Mouse (Mus musculus) forebrain, embryonic 14.5 days (tissue): ENCODE data around the gene Ncoa1. TPM values are rescaled to one million over a fixed set of nuclear protein-coding genes. Genes with fewer than 3 reads are reported as not detected.
A peak's percentile ranks its signal among the peaks of the same experiment; 100 is the strongest.

Experiments used
- ATAC-seq: fragments of 200-750 bp; cut with Nextera tagmentation; 2 replicates; pipeline ENCODE4 v1.8.0; 2017; ENCODE audit warnings: mild to moderate bottlenecking, moderate library complexity
- DNase-seq: peaks from one replicate; pipeline ENCODE4 v3.0.0-alpha.2; 2015; ENCODE audit warnings: low spot score
- H3K27ac ChIP-seq: fragments of 300-500 bp; sonication (generic); 2 replicates; pipeline ENCODE4 v1.5.1; 2014; ENCODE audit warnings: low read depth, mild to moderate bottlenecking, control low read depth, low read length, moderate library complexity
- H3K27me3 ChIP-seq: fragments of 300-500 bp; sonication (generic); replicated peaks from 2 replicates; pipeline ENCODE4 v1.6.1; 2014; ENCODE audit warnings: low read length, control low read depth, mixed read lengths; ENCODE audit not compliant: control insufficient read depth, insufficient read depth
- H3K36me3 ChIP-seq: fragments of 300-500 bp; sonication (generic); 2 replicates; pipeline ENCODE4 v1.6.1; 2014; ENCODE audit warnings: low read length, control low read depth; ENCODE audit not compliant: control insufficient read depth, insufficient read depth
- H3K4me1 ChIP-seq: fragments of 300-500 bp; sonication (generic); 2 replicates; pipeline ENCODE4 v1.6.1; 2014; ENCODE audit warnings: antibody characterized with exemption, low read length, control low read depth; ENCODE audit not compliant: control insufficient read depth, insufficient read depth
- H3K4me2 ChIP-seq: fragments of 300-500 bp; sonication (generic); 2 replicates; pipeline ENCODE4 v1.6.1; 2014; ENCODE audit warnings: mild to moderate bottlenecking, control low read depth, low read length
- H3K4me3 ChIP-seq: fragments of 300-500 bp; sonication (generic); 2 replicates; pipeline ENCODE4 v1.5.1; 2014; ENCODE audit warnings: low read depth, low read length, control low read depth
- H3K9ac ChIP-seq: fragments of 300-500 bp; sonication (generic); 2 replicates; pipeline ENCODE4 v1.6.1; 2014; ENCODE audit warnings: mild to moderate bottlenecking, low read length, control low read depth, moderate library complexity
- H3K9me3 ChIP-seq: fragments of 300-500 bp; sonication (generic); replicated peaks from 2 replicates; pipeline ENCODE4 v1.6.1; 2016; ENCODE audit warnings: low read length, control low read depth, mixed read lengths; ENCODE audit not compliant: control insufficient read depth
- WGBS: fragments of 180-500 bp; shearing (Covaris S2); extraction: QIAGEN DNeasy Blood & Tissue Kit; methylation state at CpG from one replicate; pipeline ENCODE4 v1.1.7; 2014; 5-methylcytosine and 5-hydroxymethylcytosine counted together
- polyA plus RNA-seq: library from polyadenylated mRNA; unstranded; fragments of >200 nt; fragmentation: Nextera tagmentation; extraction: Ambion mirVana; gene quantifications from 2 replicates; pipeline ENCODE4 v1.2.1, GENCODE M21; 2014

The Ncoa1 gene
- polyA plus RNA-seq, 1 experiment from 2014 or later = 17.8 TPM

- Histone ChIP-seq H3K9ac (no peak overlapping the region), H3K36me3 (no peaks in the 10 kb centered on the region), H3K9me3 (no peaks in the 10 kb centered on the region), H3K27me3 (no peaks in the 10 kb centered on the region), H3K4me1 (peaks cover 5% of the 10 kb centered on the region; the same call in 1 of the 2 replicates), H3K4me2 (no peak overlapping the region), H3K4me3 (no peak overlapping the region), H3K27ac (no peak overlapping the region)
- 91% methylated on average over 4 of the region's 4 CpGs for WGBS
- DNase-seq = no peak
- no peak for ATAC-seq
These were observed 3.3 kb upstream of the Ncoa1 start for GRCm38 (mm10) chr12:4480250-4480649.

GRCm38 (mm10) chr12:4479171-4479881 is 2.3 kb upstream of the Ncoa1 start:
- Histone ChIP-seq H3K9ac (no peak overlapping the region), H3K36me3 (no peaks in the 10 kb centered on the region), H3K4me3 (no peak overlapping the region), H3K27ac (no peak overlapping the region), H3K4me2 (no peak overlapping the region), H3K27me3 (no peaks in the 10 kb centered on the region), H3K4me1 (peaks cover 9% of the 10 kb centered on the region; the same call in 1 of the 2 replicates), H3K9me3 (no peaks in the 10 kb centered on the region)
- no peak for ATAC-seq
- 86% methylated on average over 3 of the region's 3 CpGs for WGBS
- no peak for DNase-seq

GRCm38 (mm10) chr12:4477941-4478795 is 1.2 kb upstream of the Ncoa1 start:
- no peaks in the 10 kb centered on the region for H3K36me3 ChIP-seq
- no peaks in the 10 kb centered on the region for H3K27me3 ChIP-seq
- H3K4me2 ChIP-seq = no peak overlapping the region
- H3K4me3 ChIP-seq = no peak overlapping the region
- H3K9ac ChIP-seq = no peak overlapping the region
- WGBS = 75% methylated on average over 6 of the region's 6 CpGs
- H3K4me1 ChIP-seq = peaks cover 18% of the 10 kb centered on the region; the same call in 1 of the 2 replicates
- no peaks in the 10 kb centered on the region for H3K9me3 ChIP-seq
- H3K27ac ChIP-seq = no peak overlapping the region
- DNase-seq (no peak), ATAC-seq (no peak)

- Histone ChIP-seq H3K9ac (peak overlapping the region; percentile 98), H3K27me3 (no peaks in the 10 kb centered on the region), H3K4me2 (peak overlapping the region; percentile 86), H3K4me1 (peaks cover 18% of the 10 kb centered on the region; the same call in 1 of the 2 replicates), H3K4me3 (peak overlapping the region; percentile 86), H3K27ac (peak overlapping the region; percentile 98), H3K9me3 (no peaks in the 10 kb centered on the region), H3K36me3 (no peaks in the 10 kb centered on the region)
- under 1% methylated on average over 56 of the region's 73 CpGs for WGBS
- peak; percentile 87 for ATAC-seq
- DNase-seq = peak; percentile 69
These were observed 621 bp downstream of the Ncoa1 start for GRCm38 (mm10) chr12:4476291-4476831.

DNA sequence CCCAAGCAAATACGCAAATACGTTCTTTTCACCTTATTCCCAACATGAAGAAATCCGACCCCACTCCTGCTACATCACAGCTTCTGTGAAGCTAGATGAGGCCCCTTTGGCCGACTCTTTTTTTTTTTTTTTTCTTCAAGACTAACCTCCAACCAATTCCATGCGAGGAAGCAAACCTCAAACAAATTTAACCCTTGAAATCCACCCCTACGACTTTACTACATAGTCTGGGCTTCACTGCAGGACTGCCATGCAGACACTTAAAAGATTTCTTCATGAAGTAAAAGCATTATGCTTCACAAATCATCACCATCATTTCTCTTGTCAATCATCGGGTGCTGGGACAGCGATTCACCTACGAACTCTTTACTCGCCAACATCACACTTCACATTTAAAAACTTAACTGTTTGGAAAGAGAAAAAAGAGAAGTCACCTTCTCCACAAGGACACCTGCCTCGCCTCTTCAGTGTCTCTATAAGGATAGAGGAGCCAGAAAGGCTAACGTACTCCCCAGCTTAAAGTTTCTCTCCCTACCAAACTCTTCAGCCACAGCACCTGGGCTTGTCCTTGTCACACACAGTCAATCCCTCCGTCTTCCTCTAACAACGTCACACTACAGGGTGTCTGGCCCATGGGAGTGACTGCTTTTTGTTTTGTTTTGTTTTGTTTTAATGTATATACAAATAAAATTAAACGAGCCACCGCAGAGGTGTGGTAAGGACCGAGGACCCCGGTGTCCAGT is 1.6 kb downstream of the Ncoa1 start:
- 6% methylated on average over 18 of the region's 18 CpGs for WGBS
- peak; percentile 37 for DNase-seq
- H3K9me3 ChIP-seq = no peaks in the 10 kb centered on the region

GRCm38 (mm10) chr12:4469115-4469514 is 7.9 kb downstream of the Ncoa1 start:
- DNase-seq = no peak
- Histone ChIP-seq H3K27ac (no peak overlapping the region), H3K9me3 (no peaks in the 10 kb centered on the region), H3K36me3 (no peaks in the 10 kb centered on the region), H3K9ac (no peak overlapping the region), H3K4me1 (peaks cover 7% of the 10 kb centered on the region; the same call in 1 of the 2 replicates), H3K4me3 (no peak overlapping the region), H3K27me3 (no peaks in the 10 kb centered on the region), H3K4me2 (no peak overlapping the region)
- 56% methylated on average over 2 of the region's 2 CpGs for WGBS
- no peak for ATAC-seq

More for the DNA sequence above, 1.6 kb downstream of the Ncoa1 start:
- H3K4me1 ChIP-seq = peaks cover 18% of the 10 kb centered on the region; the same call in 1 of the 2 replicates
- peak overlapping the region; percentile 98 for H3K9ac ChIP-seq
- H3K27me3 ChIP-seq = no peaks in the 10 kb centered on the region
- ATAC-seq = no peak
- H3K4me3 ChIP-seq = peak overlapping the region; percentile 86
- H3K36me3 ChIP-seq = no peaks in the 10 kb centered on the region
- no peak overlapping the region for H3K27ac ChIP-seq
- peak overlapping the region; percentile 86 for H3K4me2 ChIP-seq

DNA sequence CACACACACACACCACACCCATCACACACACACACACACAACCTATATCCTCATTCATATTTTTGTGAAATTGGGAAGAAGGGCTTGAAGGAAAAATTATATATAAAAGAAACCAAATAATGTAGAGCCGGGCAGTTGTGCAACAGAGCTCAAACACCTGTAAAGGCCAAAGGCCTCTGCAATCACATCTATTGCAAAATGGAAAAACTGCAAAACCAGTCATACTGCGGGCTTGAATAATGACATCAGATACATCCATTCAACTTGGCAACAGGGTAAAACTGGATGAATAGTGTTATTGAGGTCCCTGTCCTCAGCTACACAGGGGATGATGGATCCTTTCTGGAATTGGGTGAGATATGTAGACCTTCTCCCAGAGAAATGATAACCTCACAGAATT is 13.3 kb downstream of the Ncoa1 start:
- Histone ChIP-seq H3K4me3 (no peak overlapping the region), H3K9me3 (no peaks in the 10 kb centered on the region), H3K27me3 (no peaks in the 10 kb centered on the region), H3K36me3 (no peaks in the 10 kb centered on the region), H3K4me1 (no peaks in the 10 kb centered on the region), H3K27ac (no peak overlapping the region), H3K9ac (no peak overlapping the region), H3K4me2 (no peak overlapping the region)
- 94% methylated on average over 2 of the region's 2 CpGs for WGBS
- DNase-seq (no peak), ATAC-seq (no peak)

GRCm38 (mm10) chr12:4462420-4462819 is 14.6 kb downstream of the Ncoa1 start:
- H3K9me3 ChIP-seq = no peaks in the 10 kb centered on the region
- no peak overlapping the region for H3K4me3 ChIP-seq
- no peaks in the 10 kb centered on the region for H3K27me3 ChIP-seq
- H3K27ac ChIP-seq = no peak overlapping the region
- DNase-seq (no peak), ATAC-seq (no peak)
- no peak overlapping the region for H3K4me2 ChIP-seq
- H3K4me1 ChIP-seq = peaks cover under 1% of the 10 kb centered on the region; the same call in 1 of the 2 replicates
- 71% methylated on average over 1 of the region's 1 CpGs for WGBS
- H3K9ac ChIP-seq = no peak overlapping the region
- no peaks in the 10 kb centered on the region for H3K36me3 ChIP-seq
